Mouse (Mus musculus) kidney, adult 8-10 months (tissue): ENCODE data around the gene Osbpl11.
"Not testable (repeated sequence)": the region's sequence is repeated elsewhere in the genome, so short reads cannot be mapped to it uniquely, and the experiment has no call there.

Experiments used
- DNase-seq, 2 experiments: peaks; one replicate each; pipeline ENCODE4 v3.0.0; 2022

Osbpl11 gene

DNA sequence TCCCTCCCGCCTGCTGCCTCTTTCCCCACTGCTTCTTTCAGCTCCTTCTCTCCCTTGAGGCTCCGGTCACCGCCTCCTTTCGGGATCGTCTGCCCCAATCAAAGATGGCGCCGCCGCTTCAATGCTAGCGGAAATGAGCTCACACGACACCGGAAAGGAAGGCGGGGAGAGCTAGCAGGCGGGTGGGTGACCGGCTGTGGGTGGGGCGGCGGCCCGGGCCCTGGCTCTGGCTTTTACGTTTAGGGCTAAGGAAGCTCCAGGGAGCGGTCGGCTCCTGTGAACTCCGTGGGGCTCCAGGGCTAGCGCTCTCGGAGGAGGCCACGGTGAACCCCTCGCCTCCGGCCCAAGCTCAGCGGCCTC is at the start of gene Osbpl11:
Osbpl11 (plus strand) TSS at position 171 of the 360 bp plus-strand sequence.
- peak; percentile 95 to 98 for DNase-seq

GRCm38 (mm10) chr16:33135167-33135566 is 49.7 kb upstream of the Osbpl11 start:
- no peak for DNase-seq

GRCm38 (mm10) chr16:33139061-33139460 is 45.8 kb upstream of the Osbpl11 start:
- DNase-seq = peak; percentile 28 to 36

DNA sequence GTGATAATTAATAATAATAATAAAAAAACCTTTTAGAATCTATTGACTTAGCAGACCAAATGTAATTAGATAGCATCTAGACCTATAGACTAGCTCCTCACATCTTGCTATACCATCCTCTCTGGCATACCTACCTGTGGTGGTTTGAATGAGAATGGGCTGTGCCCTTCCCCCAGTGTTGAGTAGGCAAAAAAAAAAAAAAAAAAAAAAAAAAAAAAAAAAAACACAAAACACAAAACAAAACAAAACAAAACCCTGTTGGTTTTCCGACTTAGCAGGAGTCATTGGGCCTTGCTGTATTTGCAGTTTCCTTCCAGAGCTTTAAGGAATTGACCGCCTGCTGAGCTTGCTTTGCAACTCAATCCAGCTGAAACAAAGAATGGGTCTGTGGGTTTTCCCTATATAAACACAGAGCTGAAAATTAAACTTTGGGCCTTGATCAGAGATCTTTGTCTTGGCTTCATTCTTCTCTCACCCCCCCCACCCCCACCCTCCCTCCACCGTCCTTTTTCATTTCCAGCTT is 43.1 kb upstream of the Osbpl11 start:
- no peak for DNase-seq

GRCm38 (mm10) chr16:33143452-33143851 is 41.4 kb upstream of the Osbpl11 start:
- DNase-seq = no peak

- DNase-seq = no peak
These were observed 38.7 kb upstream of the Osbpl11 start for GRCm38 (mm10) chr16:33146185-33146584.

GRCm38 (mm10) chr16:33148135-33148534 is 36.7 kb upstream of the Osbpl11 start:
- peak in 1 of 2 experiments; percentile 34 for DNase-seq

DNA sequence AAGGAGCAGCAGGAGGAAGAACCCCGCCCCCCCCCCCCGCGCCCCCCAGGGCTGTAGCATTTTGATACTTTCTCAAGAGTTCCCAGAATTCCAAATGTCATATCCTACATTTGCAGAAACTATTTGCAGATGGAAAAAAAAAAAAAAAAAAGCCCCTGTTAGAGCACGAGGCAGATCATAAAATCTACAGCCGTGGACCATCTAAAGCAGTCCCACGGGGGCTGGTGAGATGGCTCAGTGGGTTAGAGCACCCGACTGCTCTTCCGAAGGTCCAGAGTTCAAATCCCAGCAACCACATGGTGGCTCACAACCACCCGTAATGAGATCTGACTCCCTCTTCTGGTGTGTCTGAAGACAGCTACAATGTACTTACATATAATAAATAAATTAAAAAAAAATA is 34.0 kb upstream of the Osbpl11 start:
- DNase-seq = not testable (repeated sequence)

DNA sequence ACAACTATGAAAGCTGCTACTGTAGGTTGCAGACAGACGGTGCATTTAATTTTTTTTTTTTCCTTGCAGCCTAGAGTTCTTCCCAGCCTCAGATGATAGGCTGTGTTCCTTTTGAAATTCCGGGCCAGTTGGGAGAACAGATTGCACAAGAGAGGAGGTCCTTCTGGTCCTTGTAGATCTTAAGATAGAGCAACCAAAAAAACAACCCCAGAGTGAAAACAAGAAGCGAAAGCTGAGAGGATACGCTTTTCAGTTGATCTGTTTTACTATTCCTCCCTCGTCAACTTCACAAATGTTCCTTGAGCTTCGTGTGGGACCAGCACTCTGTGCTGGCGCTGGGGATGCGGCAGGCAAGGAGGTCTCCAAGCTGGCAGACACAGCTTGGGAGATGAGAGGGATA is 33.3 kb upstream of the Osbpl11 start:
- DNase-seq = no peak

GRCm38 (mm10) chr16:33154992-33155391 is 29.9 kb upstream of the Osbpl11 start:
- peak in 1 of 2 experiments; percentile 49 for DNase-seq

DNA sequence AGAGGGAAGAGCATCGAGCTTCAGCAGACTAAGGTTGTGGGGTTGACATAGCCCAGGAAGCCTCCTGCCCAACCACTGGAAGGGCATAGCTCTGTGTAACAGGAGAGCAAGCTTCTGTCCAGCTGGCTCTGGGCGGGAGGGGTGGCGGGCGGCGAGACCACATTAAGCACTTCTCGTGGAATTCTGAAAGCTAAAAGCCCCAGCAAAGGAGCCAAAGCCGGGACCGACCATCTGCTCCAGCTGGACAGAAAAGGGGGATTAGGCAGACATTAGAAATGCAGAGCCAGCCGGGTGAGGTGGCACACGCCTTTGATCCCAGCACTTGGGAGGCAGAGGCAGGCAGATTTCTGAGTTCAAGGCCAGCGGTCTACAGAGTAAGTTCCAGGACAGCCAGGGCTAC is 26.9 kb upstream of the Osbpl11 start:
- no peak for DNase-seq

GRCm38 (mm10) chr16:33158590-33159071 is 26.2 kb upstream of the Osbpl11 start:
- DNase-seq = no peak

- DNase-seq = no peak
These were observed 25.5 kb upstream of the Osbpl11 start for GRCm38 (mm10) chr16:33159363-33159762.

DNA sequence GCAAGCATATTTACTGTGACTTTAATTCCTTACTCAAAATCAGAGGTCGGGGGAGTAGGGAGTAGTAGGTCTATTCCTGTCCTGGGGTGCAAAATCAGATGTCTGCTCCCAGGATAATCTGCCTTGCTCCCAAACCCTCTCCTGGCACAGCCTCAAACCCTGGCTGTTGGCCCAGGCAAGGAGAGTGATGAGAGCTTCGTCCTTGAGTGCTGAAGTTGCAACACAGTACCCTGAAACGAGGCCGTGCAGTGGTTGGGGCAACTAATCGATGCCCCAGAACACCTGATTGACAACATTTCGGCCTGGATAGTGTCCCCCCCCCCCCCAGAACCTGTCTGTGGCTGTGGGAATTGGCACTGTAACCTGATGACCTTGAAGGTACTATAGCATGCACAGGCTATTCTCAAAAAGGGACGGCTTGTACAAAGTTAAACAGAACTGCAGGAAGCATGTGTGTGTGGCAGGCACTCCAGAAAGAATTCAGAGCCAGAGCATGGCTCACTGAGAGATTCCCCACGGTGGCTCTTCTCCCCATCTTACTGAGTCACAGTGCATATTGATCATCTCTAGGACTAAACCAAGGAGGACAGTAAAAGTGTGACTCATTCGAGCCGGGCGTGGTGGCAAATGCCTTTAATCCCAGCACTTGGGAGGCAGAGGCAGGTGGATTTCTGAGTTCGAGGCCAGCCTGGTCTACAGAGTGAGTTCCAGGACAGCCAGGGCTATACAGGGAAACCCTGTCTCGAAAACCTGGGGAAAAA is 21.4 kb upstream of the Osbpl11 start:
- DNase-seq = no peak

GRCm38 (mm10) chr16:33166284-33166683 is 18.6 kb upstream of the Osbpl11 start:
- peak in 1 of 2 experiments; percentile 53 for DNase-seq

DNA sequence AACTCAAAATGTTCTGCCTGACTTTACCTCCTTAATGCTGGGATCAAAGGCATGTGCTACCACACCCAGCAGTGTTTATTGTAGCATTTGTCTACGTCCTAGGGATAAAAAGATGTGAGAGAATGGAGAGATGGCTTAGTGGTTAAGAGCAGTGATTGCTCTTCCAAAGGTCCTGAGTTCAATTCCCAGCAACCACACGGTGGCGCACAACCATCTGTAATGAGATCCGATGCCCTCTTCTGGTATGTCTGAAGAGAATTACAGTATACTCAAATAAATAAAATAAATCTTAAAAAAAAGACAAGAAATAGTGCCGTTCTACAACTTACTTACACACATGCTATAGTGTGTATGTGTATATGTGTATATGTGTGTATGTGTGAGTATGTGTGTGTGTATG is 17.3 kb upstream of the Osbpl11 start:
- DNase-seq = no peak

DNA sequence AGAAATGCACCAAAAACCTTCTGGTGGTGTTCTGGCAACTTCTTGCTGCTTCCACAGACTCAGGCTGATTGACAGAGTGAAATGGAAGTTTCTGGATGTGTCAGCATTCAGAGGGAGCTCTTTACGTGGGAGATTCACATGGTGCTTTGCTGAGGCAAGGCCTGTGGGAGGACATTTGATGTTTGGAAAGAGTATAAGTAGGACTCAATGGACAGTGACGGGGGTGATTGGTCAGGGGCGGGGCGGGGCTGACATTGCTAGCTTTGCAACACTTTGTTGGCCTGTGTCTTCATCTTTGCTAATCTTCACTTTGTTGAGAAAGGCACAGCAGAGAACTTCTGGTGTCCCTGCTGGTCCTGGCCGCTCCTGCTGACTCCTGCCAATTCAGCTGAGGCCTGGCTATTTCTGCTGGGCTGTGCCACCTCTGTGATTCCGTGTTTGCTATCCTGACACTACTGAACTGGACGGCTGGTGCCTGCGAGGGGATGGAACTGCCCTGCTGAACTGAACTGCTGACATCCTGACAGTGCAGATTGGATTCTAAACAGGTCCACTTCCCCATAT is 15.3 kb upstream of the Osbpl11 start:
- DNase-seq = no peak

DNA sequence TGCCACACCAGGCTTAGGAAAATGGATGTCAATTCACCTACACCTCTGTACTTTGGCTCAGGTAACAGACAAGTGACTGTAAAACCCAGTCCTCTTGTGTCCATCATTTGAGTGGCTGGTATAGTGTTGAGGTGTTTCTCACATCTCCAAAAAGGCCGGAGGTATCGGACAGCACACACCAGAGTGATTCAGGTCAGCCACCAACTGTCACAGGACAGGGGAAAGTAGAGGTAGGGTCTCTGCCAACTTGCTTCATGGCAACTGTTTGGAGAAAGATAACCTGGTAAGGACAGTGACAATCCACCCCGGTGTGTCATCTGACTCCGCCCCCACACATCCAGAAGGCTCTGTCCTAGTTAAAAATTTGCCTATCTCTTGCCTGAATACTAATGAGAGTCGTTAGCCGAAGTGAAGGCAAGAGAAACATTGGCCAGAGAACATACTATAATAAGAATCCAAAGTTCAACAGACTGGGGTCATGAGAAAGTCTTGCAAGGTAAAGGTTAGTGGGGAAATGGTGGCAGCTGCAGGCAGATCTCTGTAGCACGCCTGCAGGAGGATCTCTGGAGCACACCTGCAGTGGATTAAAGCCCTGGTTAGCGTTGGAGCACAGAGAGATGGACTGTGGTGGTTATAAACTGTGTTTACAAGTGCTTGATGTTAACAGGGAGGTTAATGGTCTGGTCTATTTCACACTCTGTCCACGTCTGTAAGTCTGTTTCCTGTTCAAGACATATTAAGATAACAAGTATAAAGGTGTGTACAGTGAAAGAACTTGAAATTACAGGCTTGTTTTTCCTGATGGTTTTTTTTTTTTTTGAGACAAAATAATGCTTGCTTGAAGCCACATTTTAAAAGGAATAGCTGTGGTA is 13.9 kb upstream of the Osbpl11 start:
- peak; percentile 76 to 78 for DNase-seq

DNA sequence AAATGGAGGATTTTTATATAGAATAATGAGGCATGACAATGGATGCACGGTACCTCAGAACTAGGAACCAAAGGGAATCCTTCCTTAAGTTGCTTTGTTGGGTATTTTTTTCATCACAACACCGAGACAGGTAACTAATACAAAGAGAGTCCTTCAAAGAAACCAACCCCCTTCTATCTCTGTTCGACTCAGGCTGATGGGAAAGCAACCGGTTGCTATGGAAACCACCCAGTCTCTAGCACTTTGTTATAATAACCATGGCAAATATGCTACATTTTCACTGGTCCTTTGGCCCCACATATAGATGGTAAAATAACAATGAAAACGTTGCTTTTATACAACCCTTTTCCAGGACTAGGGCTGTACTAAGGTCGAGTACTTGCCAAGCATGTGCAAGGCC is 13.1 kb upstream of the Osbpl11 start:
- no peak for DNase-seq

DNA sequence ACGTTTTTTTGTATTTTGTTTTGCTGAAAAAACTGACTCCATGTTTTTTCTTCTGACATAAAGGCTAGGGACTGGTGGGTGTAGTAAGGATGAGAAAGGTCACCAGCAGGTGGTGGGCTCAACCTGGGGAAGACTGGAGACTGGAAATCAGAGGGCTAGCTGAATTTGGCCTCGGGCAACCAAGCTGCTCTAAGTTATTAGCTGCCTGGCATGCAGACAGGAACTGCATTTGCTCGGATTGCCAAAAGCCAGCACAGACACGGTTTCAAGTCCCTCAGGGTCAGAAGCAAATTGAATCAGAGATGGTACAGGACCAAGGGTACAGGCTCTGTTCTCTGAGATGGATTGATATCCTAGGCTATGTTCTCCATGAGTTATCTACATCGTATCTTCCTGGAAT is 11.7 kb upstream of the Osbpl11 start:
- DNase-seq = no peak

- no peak for DNase-seq
These were observed 10.2 kb upstream of the Osbpl11 start for GRCm38 (mm10) chr16:33174695-33175094.

GRCm38 (mm10) chr16:33176831-33177230 is 8.0 kb upstream of the Osbpl11 start:
- not testable (repeated sequence) for DNase-seq

- no peak for DNase-seq
These were observed 7.1 kb upstream of the Osbpl11 start for GRCm38 (mm10) chr16:33177722-33178121.
